Mouse (Mus musculus): Measurements from ENCODE around the gene Zfp768.

Gene Zfp768

GRCm38 (mm10) chr7:127297586-127298193 is 47.7 kb downstream of the Zfp768 start:
- DNase-seq (ENCODE audit: extremely low read depth, low read depth), result no peak

- DNase-seq (ENCODE audit: extremely low read depth, low read depth), result no peak
These were observed 48.4 kb downstream of the Zfp768 start for GRCm38 (mm10) chr7:127296786-127297555.

- DNase-seq (ENCODE audit: extremely low read depth, low read depth), result no peak
These were observed 49.3 kb downstream of the Zfp768 start, which contains the start of gene Itgal for GRCm38 (mm10) chr7:127296098-127296497. Itgal (plus strand) TSS chr7:127296260.

Data from MEL-GATA-1-ER (cell line).